Mouse (Mus musculus): ENCODE results near the gene Hist1h3b.
"Not testable (repeated sequence)": the region's sequence is repeated elsewhere in the genome, so short reads cannot be mapped to it uniquely, and the experiment has no call there.

Hist1h3b gene

GRCm38 (mm10) chr13:23752067-23752741 is at the start of gene Hist1h3b:
TSS of gene Hist1h3b (plus strand) at chr13:23752267.
- peak; percentile 90 for DNase-seq (ENCODE audit: extremely low spot score)

- DNase-seq (ENCODE audit: extremely low spot score), result not testable (repeated sequence)
Measured at GRCm38 (mm10) chr13:23702801-23703200, 49.3 kb upstream of the Hist1h3b start.

GRCm38 (mm10) chr13:23705751-23706356 is 46.2 kb upstream of the Hist1h3b start:
- DNase-seq (ENCODE audit: extremely low spot score), result no peak

- DNase-seq (ENCODE audit: extremely low spot score), result no peak
Measured at GRCm38 (mm10) chr13:23706771-23707170, 45.3 kb upstream of the Hist1h3b start.

- DNase-seq (ENCODE audit: extremely low spot score), result no peak
Measured at GRCm38 (mm10) chr13:23708041-23708440, 44.0 kb upstream of the Hist1h3b start.

GRCm38 (mm10) chr13:23708654-23709053 is 43.4 kb upstream of the Hist1h3b start:
- no peak for DNase-seq (ENCODE audit: extremely low spot score)

GRCm38 (mm10) chr13:23709714-23710373 is 42.2 kb upstream of the Hist1h3b start:
- no peak for DNase-seq (ENCODE audit: extremely low spot score)

GRCm38 (mm10) chr13:23710374-23711089 is 41.5 kb upstream of the Hist1h3b start, which contains the start of gene Hfe:
TSS of gene Hfe (minus strand) at chr13:23710854.
- DNase-seq (ENCODE audit: extremely low spot score), result peak; percentile 59

GRCm38 (mm10) chr13:23716261-23717042 is 35.6 kb upstream of the Hist1h3b start:
- DNase-seq (ENCODE audit: extremely low spot score), result no peak

GRCm38 (mm10) chr13:23717176-23717575 is 34.9 kb upstream of the Hist1h3b start:
- DNase-seq (ENCODE audit: extremely low spot score), result no peak

GRCm38 (mm10) chr13:23717593-23718245 is 34.3 kb upstream of the Hist1h3b start:
- DNase-seq (ENCODE audit: extremely low spot score), result not testable (repeated sequence)

- no peak for DNase-seq (ENCODE audit: extremely low spot score)
Measured at GRCm38 (mm10) chr13:23724239-23724638, 27.8 kb upstream of the Hist1h3b start.

GRCm38 (mm10) chr13:23725213-23725612 is 26.9 kb upstream of the Hist1h3b start:
- DNase-seq (ENCODE audit: extremely low spot score), result no peak

- no peak for DNase-seq (ENCODE audit: extremely low spot score)
Measured at GRCm38 (mm10) chr13:23728472-23729191, 23.4 kb upstream of the Hist1h3b start.

GRCm38 (mm10) chr13:23729192-23729525 is 22.9 kb upstream of the Hist1h3b start:
- DNase-seq (ENCODE audit: extremely low spot score), result no peak

- DNase-seq (ENCODE audit: extremely low spot score), result no peak
Measured at GRCm38 (mm10) chr13:23729706-23730105, 22.4 kb upstream of the Hist1h3b start.

GRCm38 (mm10) chr13:23730479-23730878 is 21.6 kb upstream of the Hist1h3b start:
- DNase-seq (ENCODE audit: extremely low spot score), result no peak

- DNase-seq (ENCODE audit: extremely low spot score), result no peak
Measured at GRCm38 (mm10) chr13:23732156-23732804, 19.8 kb upstream of the Hist1h3b start.

- DNase-seq (ENCODE audit: extremely low spot score), result no peak
Measured at GRCm38 (mm10) chr13:23737091-23737490, 15.0 kb upstream of the Hist1h3b start.

- peak; percentile 58 for DNase-seq (ENCODE audit: extremely low spot score)
Measured at GRCm38 (mm10) chr13:23738041-23738440, 14.0 kb upstream of the Hist1h3b start.
